Mouse (Mus musculus): Measurements from ENCODE around the gene Rnf32. TPM values are rescaled to one million over a fixed set of nuclear protein-coding genes. Genes with fewer than 3 reads are reported as not detected.
A peak's percentile ranks its signal among the peaks of the same experiment; 100 is the strongest.

Rnf32 gene
- total and polyA plus RNA-seq, 2 experiments from 2014 or later: 12.5 to 13.6 TPM

DNA sequence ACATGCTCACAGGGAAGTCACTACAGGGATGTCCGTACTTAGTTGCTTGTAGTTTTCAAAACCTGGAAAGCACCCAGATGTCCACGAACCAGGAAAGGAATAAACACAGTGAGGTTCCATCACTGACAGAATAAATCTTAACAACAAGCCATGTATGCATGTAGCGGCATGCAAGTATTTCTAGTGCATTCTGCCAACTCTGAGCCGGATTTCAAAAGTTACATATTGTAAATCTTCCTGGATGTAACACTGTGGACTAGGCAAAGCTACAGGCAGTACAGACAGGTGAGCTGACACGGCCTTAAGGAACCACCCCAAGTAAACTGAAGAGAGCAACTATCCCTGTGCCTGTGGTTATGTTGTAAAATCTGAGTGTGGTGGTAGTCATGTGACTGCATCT lies 9.0 kb upstream of the Rnf32 start:
- H3K9me3 ChIP-seq (ENCODE audit: low read length): no peaks in the 10 kb centered on the region
- no peak for TF ChIP-seq CTCF (IDR thresholded peaks at IDR 0.05)
- ATAC-seq (ENCODE audit: low FRiP score): no peak

DNA sequence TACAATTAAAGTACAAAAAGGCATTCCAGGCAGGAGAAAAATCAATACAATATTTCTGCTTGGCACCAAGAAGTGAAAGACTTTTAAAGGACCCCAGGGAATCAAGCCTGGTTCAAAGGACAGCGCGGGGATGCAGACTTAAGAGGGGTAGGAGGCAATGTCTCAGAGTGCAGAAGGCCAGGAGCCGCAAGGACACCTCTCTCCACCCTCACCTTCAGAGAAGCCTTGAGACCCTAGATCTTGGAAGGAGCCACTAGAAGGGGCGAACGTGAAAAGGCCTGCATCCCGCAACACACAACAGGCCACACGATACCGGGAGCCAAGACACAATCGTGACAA lies 592 bp upstream of the Rnf32 start:
- Histone ChIP-seq H3K36me3 (ENCODE audit: insufficient read depth, low read length) (no peaks in the 10 kb centered on the region), H3K27ac (ENCODE audit: low read depth, low read length) (peak overlapping the region; percentile 83), H3K4me1 (ENCODE audit: insufficient read depth, low read length) (peaks cover 5% of the 10 kb centered on the region; the same call in 1 of the 2 replicates), H3K9me3 (ENCODE audit: low read length) (no peaks in the 10 kb centered on the region), H3K4me3 (ENCODE audit: low read depth, low read length) (peak overlapping the region; percentile 57), H3K9ac (replicated peaks; ENCODE audit: low read length, poor library complexity, severe bottlenecking) (peak overlapping the region; percentile 64), H3K4me2 (ENCODE audit: low read depth, low read length, poor library complexity, severe bottlenecking) (peak overlapping the region; percentile 62), H3K27me3 (ENCODE audit: insufficient read depth, low read length) (no peaks in the 10 kb centered on the region)
- TF ChIP-seq CTCF (IDR thresholded peaks at IDR 0.05): no peak
- 3% methylated on average over 9 of the region's 9 CpGs for WGBS
- ATAC-seq (ENCODE audit: low FRiP score) (no peak; the same call in 1 of the 2 replicates), DNase-seq (ENCODE audit: low spot score) (no peak)

More for the DNA sequence above, 9.0 kb upstream of the Rnf32 start:
- H3K9ac ChIP-seq (replicated peaks; ENCODE audit: low read length, poor library complexity, severe bottlenecking): no peak overlapping the region
- no peaks in the 10 kb centered on the region for H3K36me3 ChIP-seq (ENCODE audit: insufficient read depth, low read length)
- H3K27ac ChIP-seq (ENCODE audit: low read depth, low read length): no peak overlapping the region
- WGBS: 86% methylated on average over 5 of the region's 5 CpGs
- H3K4me1 ChIP-seq (ENCODE audit: insufficient read depth, low read length): no peaks in the 10 kb centered on the region
- H3K27me3 ChIP-seq (ENCODE audit: insufficient read depth, low read length): no peaks in the 10 kb centered on the region
- H3K4me2 ChIP-seq (ENCODE audit: low read depth, low read length, poor library complexity, severe bottlenecking): no peak overlapping the region
- no peak overlapping the region for H3K4me3 ChIP-seq (ENCODE audit: low read depth, low read length)
- no peak for DNase-seq (ENCODE audit: low spot score)

DNA sequence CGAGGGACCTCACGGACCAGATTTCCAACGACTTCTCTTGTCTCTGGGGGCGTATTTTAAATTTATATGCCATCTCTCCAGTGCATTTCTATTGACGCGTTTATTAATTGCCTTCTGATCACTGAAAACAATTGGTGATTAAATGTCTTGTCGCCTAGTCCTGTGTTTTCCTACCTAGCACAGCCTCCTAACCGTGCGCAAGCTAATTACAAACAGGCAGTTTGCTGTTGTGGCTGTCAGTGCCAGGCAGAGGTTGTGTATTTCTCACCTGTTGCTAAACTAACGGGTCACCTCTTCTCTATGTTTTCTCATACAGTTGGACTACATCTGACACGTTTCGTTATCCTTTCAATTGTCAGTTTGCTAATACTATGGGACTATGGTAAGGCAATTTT lies 469 bp downstream of the Rnf32 start:
- Histone ChIP-seq H3K4me3 (ENCODE audit: low read depth, low read length) (peak overlapping the region; percentile 57), H3K4me1 (ENCODE audit: insufficient read depth, low read length) (peaks cover 5% of the 10 kb centered on the region; the same call in 1 of the 2 replicates), H3K9me3 (ENCODE audit: low read length) (no peaks in the 10 kb centered on the region), H3K27ac (ENCODE audit: low read depth, low read length) (peak overlapping the region; percentile 63), H3K4me2 (ENCODE audit: low read depth, low read length, poor library complexity, severe bottlenecking) (peak overlapping the region; percentile 62), H3K27me3 (ENCODE audit: insufficient read depth, low read length) (no peaks in the 10 kb centered on the region), H3K36me3 (ENCODE audit: insufficient read depth, low read length) (no peaks in the 10 kb centered on the region), H3K9ac (replicated peaks; ENCODE audit: low read length, poor library complexity, severe bottlenecking) (peak overlapping the region; percentile 69)
- peak; percentile 25; the same call in 1 of the 2 replicates for ATAC-seq (ENCODE audit: low FRiP score)
- 7% methylated on average over 12 of the region's 12 CpGs for WGBS
- TF ChIP-seq CTCF (IDR thresholded peaks at IDR 0.05): no peak
- no peak for DNase-seq (ENCODE audit: low spot score)

DNA sequence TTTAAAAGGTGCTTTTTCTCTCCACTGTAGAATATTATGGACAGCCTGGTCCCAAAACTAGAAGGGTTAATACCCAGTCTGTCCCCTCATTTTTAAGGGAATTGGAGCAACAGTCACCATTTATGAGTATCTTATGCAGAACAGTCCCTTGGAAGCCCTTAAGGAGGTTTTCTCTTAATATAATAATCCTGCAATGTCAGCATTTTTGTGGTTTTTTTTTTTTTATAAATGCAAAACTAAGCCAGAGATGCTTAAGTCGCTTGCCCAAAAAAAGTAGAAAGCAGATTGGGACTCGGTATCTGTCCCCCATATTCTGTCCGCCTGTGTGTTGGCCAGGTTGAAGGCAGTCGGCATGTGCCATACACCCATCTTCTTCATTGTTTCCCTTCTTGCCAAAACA lies 1.4 kb downstream of the Rnf32 start:
- H3K4me3 ChIP-seq (ENCODE audit: low read depth, low read length): no peak overlapping the region
- no peaks in the 10 kb centered on the region for H3K36me3 ChIP-seq (ENCODE audit: insufficient read depth, low read length)
- no peak for TF ChIP-seq CTCF (IDR thresholded peaks at IDR 0.05)

DNA sequence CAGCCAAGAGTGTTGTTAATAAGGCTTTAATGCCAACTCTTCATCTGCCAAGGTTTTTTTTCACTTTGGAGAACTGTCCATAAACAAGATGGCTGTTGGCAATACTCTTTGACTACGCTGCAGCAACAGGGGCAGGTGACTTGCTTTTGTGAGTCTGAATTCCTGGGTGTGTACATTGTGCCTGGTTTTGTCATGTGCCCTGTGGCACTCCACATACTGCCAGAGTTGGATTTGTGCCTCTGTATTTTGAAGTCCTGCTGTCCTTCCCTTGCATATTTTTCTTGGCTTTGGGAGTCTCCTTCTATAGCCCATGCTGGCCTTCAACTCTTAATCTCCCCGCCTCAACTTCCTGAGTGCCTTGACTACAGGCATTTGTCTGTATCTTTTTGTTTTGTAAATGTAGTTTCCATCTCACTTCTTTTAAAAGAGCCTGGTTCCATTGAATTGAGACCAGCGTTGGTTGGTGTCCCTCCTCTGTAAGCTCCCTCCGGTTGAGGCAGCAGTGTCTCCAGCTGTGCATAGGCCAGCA lies 3.2 kb downstream of the Rnf32 start:
- Histone ChIP-seq H3K36me3 (ENCODE audit: insufficient read depth, low read length) (no peaks in the 10 kb centered on the region), H3K4me1 (ENCODE audit: insufficient read depth, low read length) (peaks cover 5% of the 10 kb centered on the region; the same call in 1 of the 2 replicates), H3K4me3 (ENCODE audit: low read depth, low read length) (no peak overlapping the region), H3K9ac (replicated peaks; ENCODE audit: low read length, poor library complexity, severe bottlenecking) (no peak overlapping the region), H3K9me3 (ENCODE audit: low read length) (no peaks in the 10 kb centered on the region), H3K27ac (ENCODE audit: low read depth, low read length) (no peak overlapping the region), H3K27me3 (ENCODE audit: insufficient read depth, low read length) (no peaks in the 10 kb centered on the region), H3K4me2 (ENCODE audit: low read depth, low read length, poor library complexity, severe bottlenecking) (no peak overlapping the region)
- no peak for TF ChIP-seq CTCF (IDR thresholded peaks at IDR 0.05)
- no peak for ATAC-seq (ENCODE audit: low FRiP score)
- 50% methylated on average over 4 of the region's 4 CpGs for WGBS
- DNase-seq (ENCODE audit: low spot score): no peak

More for the DNA sequence above, 1.4 kb downstream of the Rnf32 start:
- ATAC-seq (ENCODE audit: low FRiP score) (no peak), DNase-seq (ENCODE audit: low spot score) (no peak)
- H3K4me1 ChIP-seq (ENCODE audit: insufficient read depth, low read length): peaks cover 5% of the 10 kb centered on the region; the same call in 1 of the 2 replicates
- WGBS: 90% methylated on average over 4 of the region's 4 CpGs
- H3K27ac ChIP-seq (ENCODE audit: low read depth, low read length): no peak overlapping the region
- no peaks in the 10 kb centered on the region for H3K27me3 ChIP-seq (ENCODE audit: insufficient read depth, low read length)
- no peak overlapping the region for H3K4me2 ChIP-seq (ENCODE audit: low read depth, low read length, poor library complexity, severe bottlenecking)
- H3K9ac ChIP-seq (replicated peaks; ENCODE audit: low read length, poor library complexity, severe bottlenecking): no peak overlapping the region
- H3K9me3 ChIP-seq (ENCODE audit: low read length): no peaks in the 10 kb centered on the region

DNA sequence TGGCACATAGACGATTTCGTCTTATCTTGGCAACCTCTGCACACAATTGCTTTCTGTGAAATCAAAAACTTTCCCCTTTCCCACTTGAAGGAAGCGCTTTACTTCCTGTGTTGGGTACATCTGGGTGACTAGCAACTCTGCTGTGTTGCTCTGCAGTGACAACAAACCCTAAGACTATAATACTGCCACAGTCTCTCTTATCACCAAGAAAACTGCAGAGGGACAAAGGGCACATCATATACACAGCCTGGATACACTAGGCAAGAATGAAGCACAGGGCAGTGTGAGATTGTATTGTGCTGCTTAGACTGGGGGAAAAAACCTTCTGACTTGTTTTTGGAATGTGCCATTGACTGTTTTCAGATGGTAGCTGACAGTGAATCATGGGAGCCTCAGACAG lies 4.1 kb downstream of the Rnf32 start:
- no peak overlapping the region for H3K9ac ChIP-seq (replicated peaks; ENCODE audit: low read length, poor library complexity, severe bottlenecking)
- H3K36me3 ChIP-seq (ENCODE audit: insufficient read depth, low read length): no peaks in the 10 kb centered on the region
- WGBS: 91% methylated on average over 3 of the region's 3 CpGs
- no peaks in the 10 kb centered on the region for H3K27me3 ChIP-seq (ENCODE audit: insufficient read depth, low read length)
- TF ChIP-seq CTCF (IDR thresholded peaks at IDR 0.05): no peak
- no peak overlapping the region for H3K4me2 ChIP-seq (ENCODE audit: low read depth, low read length, poor library complexity, severe bottlenecking)
- H3K4me3 ChIP-seq (ENCODE audit: low read depth, low read length): no peak overlapping the region
- no peak for DNase-seq (ENCODE audit: low spot score)
- no peak overlapping the region for H3K27ac ChIP-seq (ENCODE audit: low read depth, low read length)
- H3K4me1 ChIP-seq (ENCODE audit: insufficient read depth, low read length): peaks cover 5% of the 10 kb centered on the region; the same call in 1 of the 2 replicates
- ATAC-seq (ENCODE audit: low FRiP score): no peak
- no peaks in the 10 kb centered on the region for H3K9me3 ChIP-seq (ENCODE audit: low read length)

Measured in midbrain, postnatal 0 days (tissue).